Mouse (Mus musculus) heart, postnatal 25 days (tissue): ENCODE measurements at regions not wholly inside any gene's neighbourhood (a gene's known extent, or its start where the extent isn't known, plus 50 kb on each side); places are given as distances from the start of the nearest gene placed in this dataset.

Experiments used
- DNase-seq: peaks from one replicate; pipeline ENCODE4 v3.0.0; 2022; ENCODE audit warnings: low spot score
- intact Hi-C: fragments of 180-260 bp; cut with DNase I; formaldehyde crosslinking; loops from one replicate; pipeline ENCODE4 v1.15.1; 2025

DNA sequence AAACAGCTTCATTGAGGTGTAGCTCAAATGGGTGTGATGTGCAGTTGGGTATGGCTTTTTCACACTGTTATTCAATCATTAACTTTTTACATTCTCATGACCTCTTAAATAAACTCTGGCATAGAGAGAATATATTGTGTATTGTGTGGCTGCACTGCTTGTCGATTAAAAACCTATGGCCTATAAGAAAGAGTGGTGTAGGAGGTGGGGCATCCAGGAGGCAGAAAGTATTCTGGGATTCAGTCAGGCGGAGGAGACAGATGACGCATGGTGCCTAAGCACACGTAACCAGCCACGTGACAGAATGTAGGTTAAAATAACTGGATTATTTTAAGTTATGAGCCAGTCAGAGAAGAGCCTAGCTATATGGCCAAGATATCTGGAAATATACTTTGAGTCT is 78.2 kb upstream of the Slc16a7 start:
- no peak for DNase-seq
- intact Hi-C loops: no loop called here

DNA sequence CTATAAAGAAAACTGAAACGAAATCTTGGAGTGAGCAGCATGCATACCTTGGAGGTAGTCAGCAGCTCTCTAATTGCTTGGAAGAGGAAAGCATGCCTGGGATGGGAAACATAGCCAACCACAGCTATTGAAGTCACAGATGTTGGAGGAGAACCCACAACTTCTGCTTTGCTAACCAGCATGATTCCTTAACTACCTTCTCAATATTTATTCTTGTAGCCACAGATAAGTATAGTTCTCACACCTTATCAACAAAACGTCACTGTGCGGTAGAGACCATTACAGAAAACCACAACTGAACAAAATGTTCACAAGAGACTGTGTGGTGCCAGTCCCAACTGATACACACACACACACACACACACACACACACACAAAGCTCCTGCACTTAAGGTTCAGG is 99.1 kb upstream of the Slc16a7 start:
- intact Hi-C loops: no loop called here
- no peak for DNase-seq

DNA sequence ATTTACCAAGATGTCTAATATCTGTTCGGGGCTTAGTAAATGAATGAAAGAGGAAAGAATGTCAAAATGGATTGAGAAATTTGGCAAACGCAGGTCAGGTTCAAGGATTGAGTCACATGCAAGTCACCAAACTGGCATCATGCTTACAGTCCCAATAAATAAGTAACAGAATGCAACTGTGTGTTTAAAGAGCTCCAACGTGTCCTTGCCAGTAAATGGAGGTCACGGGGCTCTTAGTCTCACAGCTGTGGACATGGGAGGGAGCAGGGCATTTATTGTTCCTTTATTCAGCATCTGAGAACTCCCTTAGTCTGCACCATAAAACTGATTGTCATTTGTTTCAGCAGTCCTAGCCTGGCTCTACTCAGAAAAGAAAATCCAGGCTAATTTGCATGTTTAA is 101.1 kb upstream of the Slc16a7 start:
- intact Hi-C loops: no loop called here

DNA sequence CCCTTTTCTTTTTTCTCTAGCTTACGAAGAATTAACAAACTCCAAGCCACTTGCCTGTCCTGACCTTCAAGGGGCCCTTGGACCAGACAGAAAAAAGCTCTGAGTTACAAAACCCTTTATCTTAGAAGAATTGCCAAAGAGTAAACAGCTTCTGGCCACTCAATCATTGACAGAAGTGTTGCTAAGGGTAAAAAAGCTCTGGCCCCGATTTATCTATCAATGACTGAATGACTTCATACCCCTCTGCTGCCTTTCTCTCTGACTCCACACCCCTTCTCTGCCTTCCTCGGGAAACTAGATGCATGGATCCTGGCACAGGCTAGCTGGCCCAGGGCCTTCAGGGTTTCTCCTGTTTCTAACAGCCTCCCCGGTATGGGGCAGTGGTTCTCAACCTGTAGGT is 105.2 kb upstream of the Slc16a7 start:
- DNase-seq: no peak
- intact Hi-C loops: no loop called here

More for the DNA sequence above, 101.1 kb upstream of the Slc16a7 start:
- no peak for DNase-seq

DNA sequence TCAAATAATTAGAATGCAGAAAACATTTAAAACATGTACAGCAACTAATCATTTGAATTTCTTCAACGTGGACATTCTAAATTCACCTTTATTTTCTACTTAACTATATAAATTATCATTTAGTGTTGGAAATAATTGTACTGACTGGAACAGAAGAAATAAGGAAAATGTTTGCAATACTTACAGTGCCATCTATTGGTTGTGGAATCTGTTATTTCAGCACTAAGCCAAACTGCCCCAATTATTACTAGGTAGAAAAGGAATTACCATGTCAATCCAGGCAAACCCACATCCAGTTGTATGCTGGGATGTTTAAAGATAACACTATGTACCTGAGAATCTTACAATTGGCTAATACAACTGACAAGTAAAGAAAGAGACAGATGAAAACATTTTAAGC is 109.1 kb upstream of the Slc16a7 start:
- intact Hi-C loops: loop anchor here (2.0 kb wide), 1 partner anchor 234 kb away; no protein-coding TSS in a partner anchor
- DNase-seq: no peak

DNA sequence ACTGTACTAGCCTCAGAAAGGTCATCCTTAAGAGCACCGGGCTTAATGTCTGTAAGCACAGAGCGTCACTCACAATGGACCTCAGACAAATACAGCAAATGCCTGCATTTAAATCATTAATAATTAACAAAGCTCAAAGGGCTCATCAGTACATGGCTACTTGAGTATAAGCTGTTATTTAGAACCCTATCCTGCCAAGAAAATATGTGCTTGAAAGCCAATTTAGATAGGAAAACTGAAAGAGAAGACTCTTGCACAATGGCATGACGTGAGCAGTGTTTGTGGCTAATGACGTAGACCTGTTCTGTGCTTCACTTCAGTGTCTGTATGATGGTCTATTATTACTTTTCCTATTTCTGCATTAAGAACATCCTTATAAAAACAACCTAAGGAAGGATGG is 111.1 kb upstream of the Slc16a7 start:
- intact Hi-C loops: no loop called here
- DNase-seq: no peak

DNA sequence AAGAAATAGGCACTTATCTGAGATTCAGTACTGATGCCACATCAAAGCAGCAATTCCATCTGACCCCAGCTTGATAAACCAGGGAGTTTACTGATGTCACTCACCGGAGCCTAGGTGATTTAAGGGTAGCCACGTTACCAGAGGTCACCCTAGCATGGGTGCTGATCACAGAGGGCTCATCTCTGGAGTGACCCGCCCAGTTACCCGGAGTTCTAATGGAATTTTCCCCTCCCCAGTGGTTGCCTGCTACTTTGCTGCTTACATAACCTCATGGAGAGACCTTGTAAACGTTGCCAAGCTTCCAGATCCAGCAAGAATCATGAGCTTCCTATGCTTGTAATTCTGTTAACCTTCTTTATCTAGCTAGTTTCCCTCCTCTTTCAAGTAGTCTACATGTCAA is 125.8 kb upstream of the Slc16a7 start:
- intact Hi-C loops: no loop called here
- no peak for DNase-seq

DNA sequence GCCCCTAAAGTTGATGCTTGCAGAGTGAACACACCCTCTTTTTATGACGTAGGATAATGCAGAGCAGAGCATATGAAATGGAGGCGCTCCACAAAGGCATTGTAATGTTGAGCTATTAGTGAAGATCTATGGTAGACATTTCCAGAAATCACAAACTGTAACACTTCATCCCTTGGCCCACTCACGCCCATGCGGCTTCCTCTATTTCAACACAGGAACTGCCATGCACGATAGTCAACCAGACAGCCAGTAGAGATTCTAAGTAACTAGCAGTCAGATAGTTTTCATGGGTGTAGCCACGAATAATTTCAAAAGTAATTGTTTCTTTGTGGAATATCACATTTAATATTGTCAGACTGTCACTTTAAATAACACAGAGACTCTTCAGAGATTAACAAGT is 141.6 kb upstream of the Slc16a7 start:
- DNase-seq: no peak
- intact Hi-C loops: loop anchor here (10.0 kb wide), 1 partner anchor 266 kb away; no protein-coding TSS in a partner anchor

DNA sequence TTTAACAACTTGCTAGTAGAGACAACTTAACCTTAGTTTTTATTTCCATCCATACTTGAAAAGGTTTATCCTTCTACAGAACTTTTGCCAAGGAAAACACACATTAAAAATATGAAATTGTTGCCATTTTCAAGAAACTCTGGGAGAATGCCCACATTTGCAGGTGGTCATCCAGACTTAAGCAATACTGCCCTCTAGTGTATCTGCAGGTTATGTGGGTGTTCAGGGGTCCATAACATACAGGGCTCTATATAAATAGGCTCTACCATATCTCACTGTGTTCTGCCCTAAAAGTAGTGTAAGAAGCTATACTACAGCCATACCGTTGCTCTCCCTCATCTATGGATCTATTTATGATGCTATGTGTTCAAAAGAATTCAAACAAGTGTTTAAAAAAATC is 149.1 kb upstream of the Slc16a7 start:
- intact Hi-C loops: loop anchor here (10.0 kb wide), 1 partner anchor 274 kb away; no protein-coding TSS in a partner anchor

DNA sequence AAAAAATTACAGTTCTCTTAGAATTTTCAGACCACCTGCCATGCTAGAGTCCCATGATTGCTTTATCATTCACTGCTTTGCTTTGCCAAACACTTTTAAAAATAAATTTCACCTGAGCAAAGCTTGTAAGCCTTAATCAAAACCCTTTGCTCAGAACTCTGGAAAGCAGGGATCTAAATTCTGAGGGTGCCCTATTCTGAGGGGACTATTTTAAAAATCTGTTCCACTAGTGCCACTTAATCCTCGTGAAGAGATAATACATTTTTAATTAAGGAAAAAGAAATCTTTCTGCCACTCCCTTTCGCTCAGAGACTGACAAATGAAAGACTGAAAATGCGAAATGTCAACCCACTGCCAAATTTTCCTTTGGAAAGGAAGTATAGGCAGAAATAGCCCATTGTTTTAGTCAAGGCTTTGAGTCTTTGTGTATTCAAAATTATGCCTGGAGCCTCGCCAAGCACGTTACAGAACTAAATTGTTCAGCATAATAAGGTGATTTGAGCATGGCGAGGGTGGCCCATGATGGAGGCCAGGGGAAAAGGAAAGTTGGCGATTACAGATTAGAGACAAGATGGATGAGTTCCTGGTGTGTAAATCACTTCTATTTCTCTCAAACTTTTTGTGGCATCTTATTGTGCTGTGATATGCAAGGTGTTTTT is 197.4 kb upstream of the Slc16a7 start:
- DNase-seq: no peak
- intact Hi-C loops: no loop called here

More for the DNA sequence above, 149.1 kb upstream of the Slc16a7 start:
- no peak for DNase-seq

DNA sequence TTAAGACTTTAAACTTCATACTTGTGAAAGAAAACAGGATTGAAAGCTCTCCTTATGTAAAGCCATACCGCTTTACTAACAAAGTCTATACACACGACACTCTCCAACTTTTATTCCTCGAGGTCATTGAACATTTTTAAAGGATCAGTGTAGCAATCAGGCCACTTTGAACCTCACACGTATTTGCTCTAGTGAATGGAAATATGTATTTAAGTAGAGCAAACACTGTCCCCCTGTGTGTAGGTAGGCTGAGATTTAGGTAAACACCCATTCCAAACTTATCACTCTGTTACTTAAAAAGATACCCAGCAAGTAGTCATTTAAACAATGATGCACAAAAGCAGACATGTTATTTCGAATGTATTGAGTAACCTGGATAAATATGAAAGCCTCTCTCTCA is 203.7 kb upstream of the Slc16a7 start:
- intact Hi-C loops: no loop called here
- no peak for DNase-seq

DNA sequence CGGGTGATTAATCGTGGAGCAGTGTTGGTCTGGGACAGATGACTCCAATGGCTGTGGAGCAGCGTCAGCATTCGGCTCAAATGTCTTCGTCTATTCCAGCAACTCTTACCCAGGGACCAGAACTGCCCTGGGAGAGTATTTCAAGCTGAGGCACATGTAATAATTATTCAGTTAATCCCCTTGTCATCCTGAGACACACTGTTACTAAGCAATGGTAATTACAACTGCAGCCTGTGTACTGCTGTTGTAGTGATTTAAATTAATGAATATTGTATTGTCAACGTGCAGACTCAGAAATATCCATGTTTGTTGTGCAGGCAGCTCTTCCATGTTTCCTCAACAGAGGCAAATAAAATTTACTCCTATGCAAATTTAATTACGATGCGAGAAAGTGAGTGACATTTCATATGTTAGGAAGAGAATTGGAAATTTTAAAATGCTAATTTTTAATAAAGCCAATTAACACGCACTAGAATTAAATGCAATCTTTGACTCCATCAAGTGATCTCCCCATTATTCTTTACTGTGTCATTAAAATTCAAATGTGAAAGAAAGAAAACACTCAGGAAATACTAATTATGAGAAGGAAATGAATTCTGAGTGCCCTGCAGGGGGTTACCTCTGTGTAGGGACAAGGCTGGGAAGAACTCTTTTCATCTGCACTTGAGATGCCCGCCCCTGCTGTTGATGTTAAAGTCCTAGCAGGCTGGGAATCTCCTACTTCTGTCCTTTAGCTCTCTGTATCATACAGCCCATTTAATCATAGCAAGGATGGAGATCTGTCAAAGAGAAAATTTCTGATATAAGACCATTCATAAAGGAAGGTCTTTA is 218.7 kb upstream of the Slc16a7 start:
- DNase-seq: no peak
- intact Hi-C loops: no loop called here

DNA sequence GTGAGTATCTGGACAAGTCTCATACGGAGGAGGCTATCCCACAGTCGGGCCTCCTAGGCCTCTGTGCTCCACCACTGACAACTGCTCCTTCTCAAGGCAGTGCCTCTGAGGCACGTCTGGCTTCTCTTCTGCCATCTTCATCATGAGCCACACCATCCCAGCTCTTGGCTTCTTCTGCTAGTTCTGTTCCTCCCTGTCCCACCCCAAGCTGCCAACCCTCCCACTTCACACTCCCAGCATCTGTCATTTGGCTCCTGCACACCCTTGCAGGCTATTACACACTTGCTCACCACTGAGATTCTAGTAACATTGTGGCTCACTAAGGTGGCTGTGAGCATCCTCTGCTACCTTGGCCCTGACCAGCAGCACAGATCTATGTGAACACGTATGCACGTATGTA is 221.1 kb upstream of the Slc16a7 start:
- intact Hi-C loops: no loop called here
- no peak for DNase-seq

DNA sequence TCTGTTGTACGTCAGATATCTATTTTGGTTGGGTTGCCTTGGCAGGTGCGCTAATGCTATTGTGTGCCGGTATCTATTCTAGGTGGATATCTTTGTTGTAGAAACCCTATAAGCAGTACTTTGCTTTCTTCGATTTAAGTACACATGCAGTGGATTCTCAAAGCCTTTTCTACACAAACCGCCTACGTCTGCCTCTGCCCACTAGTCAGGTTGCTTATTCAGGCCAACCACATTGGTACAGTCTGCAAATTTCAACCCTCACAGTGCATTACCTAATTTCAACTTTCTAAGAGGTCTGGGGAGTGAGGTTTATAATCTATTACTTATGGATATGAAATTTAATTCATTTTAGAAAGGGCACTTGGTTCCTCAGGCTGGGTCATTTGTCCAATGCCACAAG is 223.5 kb upstream of the Slc16a7 start:
- DNase-seq: no peak
- intact Hi-C loops: no loop called here

DNA sequence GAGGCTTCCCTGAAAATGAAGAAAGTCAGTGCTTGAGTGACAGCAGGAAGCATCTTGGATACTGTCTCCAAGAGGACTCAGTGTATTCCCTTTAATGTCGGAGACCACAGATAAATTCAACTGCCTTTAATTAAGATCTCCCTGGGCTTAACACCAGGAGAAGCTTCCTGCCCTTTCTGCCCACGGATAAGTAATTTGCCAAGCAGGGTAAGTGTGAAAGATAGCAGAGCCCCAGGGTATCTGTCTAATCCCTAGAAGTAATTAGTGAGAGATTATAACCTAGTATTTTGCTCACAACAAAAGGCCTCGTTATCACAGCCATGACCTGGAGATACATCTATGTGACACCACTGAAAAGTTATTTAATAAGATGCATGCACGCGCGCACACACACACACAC is 232.1 kb upstream of the Slc16a7 start:
- no peak for DNase-seq
- intact Hi-C loops: no loop called here

DNA sequence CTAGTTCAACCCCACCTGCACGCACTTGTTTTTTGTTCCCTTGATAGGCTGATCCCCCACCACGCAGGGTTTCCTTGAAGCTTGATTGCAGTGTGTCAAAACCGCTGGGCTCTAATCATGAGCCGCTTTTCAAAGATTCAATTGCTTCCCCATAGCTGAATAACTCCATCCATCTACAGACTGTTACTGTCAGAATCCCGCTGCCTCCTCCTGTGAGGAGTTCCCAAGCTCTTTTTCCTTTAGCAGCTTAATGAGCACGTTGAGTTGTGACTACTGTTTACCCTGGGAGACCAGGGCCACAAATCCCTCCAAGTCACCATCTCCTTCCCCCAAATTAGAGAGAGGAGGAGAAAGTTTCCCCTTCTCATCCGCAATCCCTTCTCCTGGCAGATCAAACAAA is 234.6 kb upstream of the Slc16a7 start:
- intact Hi-C loops: no loop called here
- no peak for DNase-seq

DNA sequence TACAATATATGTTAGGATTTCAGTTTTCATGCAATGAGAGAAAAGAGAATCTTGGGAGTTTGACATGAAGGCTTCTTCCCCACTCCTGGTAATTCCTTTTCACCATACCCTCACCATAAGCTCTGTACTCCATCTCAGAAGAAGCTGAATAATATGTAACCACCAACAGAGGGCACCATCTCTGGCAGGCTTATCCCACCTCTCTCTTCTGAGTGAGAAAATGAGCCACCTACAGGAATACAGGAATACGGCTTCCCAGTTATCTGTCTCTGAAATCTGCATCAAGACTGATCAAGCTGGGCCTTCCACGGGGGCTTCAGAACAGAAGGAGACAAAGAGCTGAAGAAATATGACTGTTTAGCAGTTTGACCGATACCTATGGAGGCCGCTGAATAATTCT is 278.6 kb upstream of the Slc16a7 start:
- DNase-seq: no peak

DNA sequence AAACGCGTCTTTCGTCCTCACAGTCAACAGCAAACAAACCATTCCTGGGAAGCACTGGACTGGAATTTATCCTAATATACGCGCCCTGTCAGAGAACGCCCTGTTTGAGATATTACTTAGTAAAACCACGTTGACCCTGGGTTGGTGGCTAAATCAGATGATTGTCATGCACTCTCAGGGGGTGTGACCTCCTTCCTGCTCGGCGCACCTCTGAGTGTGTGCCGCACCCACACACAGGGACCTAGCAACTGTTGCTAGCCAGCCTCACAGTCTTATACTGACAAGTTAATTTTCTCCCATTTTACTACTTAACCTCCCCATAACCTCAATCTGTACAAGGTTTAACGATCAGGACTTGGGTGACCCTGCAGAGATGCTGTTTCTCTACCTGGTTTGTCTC is 284.4 kb upstream of the Slc16a7 start:
- DNase-seq: no peak
- intact Hi-C loops: no loop called here

More for the DNA sequence above, 278.6 kb upstream of the Slc16a7 start:
- intact Hi-C loops: no loop called here

DNA sequence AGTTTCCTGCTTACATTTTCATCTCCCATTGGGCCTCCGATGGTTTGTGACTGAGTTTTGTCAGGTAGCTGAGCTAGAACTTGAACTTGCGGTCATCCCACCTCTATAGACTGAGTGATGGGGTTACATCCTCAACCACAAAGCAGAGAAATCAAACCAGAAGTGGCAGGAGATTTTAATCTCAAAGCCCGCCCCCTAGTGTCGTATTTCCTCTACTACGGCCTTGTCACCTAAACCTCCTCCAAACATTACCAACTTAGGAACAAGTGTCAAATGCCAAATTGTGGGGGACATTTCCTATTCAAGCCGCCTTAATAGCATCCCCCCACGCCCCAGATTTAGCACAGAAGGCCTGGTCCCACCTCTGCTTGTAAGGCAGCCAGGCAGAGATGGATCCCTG is 286.3 kb upstream of the Lrig3 start:
- intact Hi-C loops: no loop called here
- no peak for DNase-seq

DNA sequence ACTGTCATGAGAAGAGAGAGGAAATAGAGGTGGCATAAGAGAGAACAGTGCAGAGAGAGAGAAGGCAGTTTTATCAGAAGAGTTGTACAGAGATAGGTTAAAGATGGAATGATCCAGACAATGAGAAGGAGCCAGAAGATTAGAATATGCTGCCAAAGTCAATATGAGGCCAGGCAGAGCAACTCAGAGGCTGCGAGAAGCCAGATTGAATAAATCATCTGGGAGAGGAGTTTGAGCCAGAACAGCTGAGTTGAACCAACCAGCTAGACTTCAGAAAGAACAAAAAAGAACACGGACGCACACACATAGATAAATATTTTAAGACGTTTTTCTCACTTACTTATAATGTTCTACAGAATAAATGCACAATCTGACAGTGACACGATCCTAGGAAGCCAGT is 280.8 kb upstream of the Lrig3 start:
- no peak for DNase-seq
- intact Hi-C loops: no loop called here

DNA sequence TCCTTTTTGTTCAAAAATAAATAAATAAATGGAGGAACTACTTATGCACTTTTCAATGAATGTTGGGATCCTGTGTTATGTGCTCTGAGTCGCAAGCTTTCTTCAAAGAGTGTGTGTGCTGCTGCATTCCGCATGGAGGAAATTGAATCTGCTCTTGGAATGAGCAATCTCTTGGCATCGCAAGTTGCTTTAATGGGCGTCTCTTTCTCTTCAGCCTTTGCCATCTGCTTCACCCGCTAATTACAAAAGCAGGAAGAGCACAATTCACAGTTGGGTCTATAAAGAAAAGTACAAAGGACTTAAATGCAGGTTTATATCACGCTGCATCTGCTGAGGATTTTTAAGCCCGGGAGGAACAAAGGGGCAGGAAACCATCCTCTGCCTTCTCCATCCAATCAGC is 272.5 kb upstream of the Lrig3 start:
- intact Hi-C loops: no loop called here

DNA sequence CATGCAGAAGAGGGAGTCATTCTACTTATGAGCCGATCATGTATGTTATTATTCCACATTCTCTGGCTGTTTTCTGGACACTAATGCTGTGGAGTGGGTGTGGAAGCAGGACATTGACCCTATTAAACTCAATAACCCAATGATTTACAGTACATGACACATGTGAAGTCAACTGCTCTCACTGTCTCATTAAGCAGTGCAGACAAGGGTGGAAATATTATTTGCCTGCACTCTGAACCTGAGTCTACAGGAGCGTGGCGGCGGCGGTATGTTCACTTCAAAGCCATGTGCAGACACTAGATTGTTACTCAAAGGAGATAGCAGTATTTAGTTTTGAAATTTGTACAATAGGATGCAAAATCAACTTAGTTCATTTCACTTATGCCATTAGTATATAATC is 269.8 kb upstream of the Lrig3 start:
- DNase-seq: no peak
- intact Hi-C loops: no loop called here

More for the DNA sequence above, 272.5 kb upstream of the Lrig3 start:
- DNase-seq: no peak
